Mouse (Mus musculus) embryonic fibroblast, embryonic 13.5 days (primary cell): Measurements from ENCODE around the gene A730049H05Rik. TPM values are rescaled to one million over a fixed set of nuclear protein-coding genes. Genes with fewer than 3 reads are reported as not detected.

Experiments used
- H3K27ac ChIP-seq: 2 replicates; pipeline ENCODE4 v1.5.1; 2012; ENCODE audit warnings: low read length, control low read depth, inconsistent platforms; ENCODE audit not compliant: insufficient read depth
- H3K4me1 ChIP-seq: 2 replicates; pipeline ENCODE4 v1.6.1; 2011; ENCODE audit warnings: low read length; ENCODE audit not compliant: control insufficient read depth, insufficient read depth
- H3K4me3 ChIP-seq: 2 replicates; pipeline ENCODE4 v1.5.1; 2011; ENCODE audit warnings: mild to moderate bottlenecking, control low read depth, low read length; ENCODE audit not compliant: insufficient read depth
- CTCF ChIP-seq: IDR thresholded peaks from 2 replicates; pipeline ENCODE4 v1.5.1; 2011; ENCODE audit warnings: mild to moderate bottlenecking, control low read depth, low read length, moderate library complexity, borderline replicate concordance; ENCODE audit not compliant: insufficient read depth
- POLR2A ChIP-seq: IDR thresholded peaks from 2 replicates; pipeline ENCODE4 v1.6.1; 2011; ENCODE audit warnings: low read depth, mild to moderate bottlenecking, control low read depth, low read length, moderate library complexity
- polyA plus RNA-seq: library from polyadenylated mRNA; stranded (reverse); fragments of >200 nt; gene quantifications from 2 replicates; pipeline ENCODE4 v1.2.4, GENCODE M21; 2011; ENCODE audit warnings: low read depth; ENCODE audit not compliant: missing spikeins, insufficient read length

Gene A730049H05Rik
- polyA plus RNA-seq, 1 experiment: 0.56 TPM

GRCm38 (mm10) chr6:92802421-92802820, 13.9 kb upstream of the A730049H05Rik start:
- Histone ChIP-seq H3K4me1 (no peaks in the 10 kb centered on the region; the same call in 1 of the 2 replicates), H3K4me3 (no peak overlapping the region), H3K27ac (no peak overlapping the region)
- TF ChIP-seq CTCF: no peak

- H3K4me3 ChIP-seq: no peak overlapping the region
- no peak overlapping the region for H3K27ac ChIP-seq
- no peak for TF ChIP-seq POLR2A
- TF ChIP-seq CTCF: no peak
- H3K4me1 ChIP-seq: no peaks in the 10 kb centered on the region; the same call in 1 of the 2 replicates
Measured at GRCm38 (mm10) chr6:92803213-92803612, 13.1 kb upstream of the A730049H05Rik start.

DNA sequence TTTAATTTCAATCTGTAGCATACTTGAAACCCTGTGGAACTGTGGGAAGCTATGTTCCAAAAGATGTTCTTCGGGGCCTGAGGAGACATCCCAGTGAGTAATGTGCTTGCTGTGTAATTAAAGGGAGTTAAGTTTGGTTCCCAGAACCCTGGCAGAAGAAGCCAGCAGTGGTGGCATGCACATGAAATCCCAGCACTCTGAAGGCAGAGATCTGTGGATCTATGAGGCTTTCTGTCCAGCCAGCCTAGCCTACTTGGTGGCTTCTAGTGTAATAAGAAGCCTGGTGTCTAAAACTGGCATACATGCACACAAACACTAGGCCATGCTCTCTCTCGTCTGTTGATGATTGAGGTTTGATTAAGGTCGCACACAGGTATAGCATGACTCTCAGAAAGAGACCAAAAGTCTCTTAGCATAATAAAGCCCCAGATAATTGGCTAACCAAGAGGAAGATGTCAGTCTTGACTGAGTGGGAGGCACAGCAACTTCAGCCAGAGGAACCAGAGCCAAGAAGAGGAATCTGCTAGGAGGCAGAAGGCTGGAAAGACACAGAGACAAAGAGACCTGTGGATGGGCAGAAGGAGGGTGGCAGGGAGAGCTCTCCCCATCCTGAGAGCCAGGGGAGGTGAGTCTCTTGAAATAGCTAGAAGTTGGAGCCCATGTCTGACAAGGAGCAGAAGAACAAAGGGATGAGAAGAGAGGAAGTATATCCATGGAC, 11.9 kb upstream of the A730049H05Rik start:
- no peak overlapping the region for H3K27ac ChIP-seq

DNA sequence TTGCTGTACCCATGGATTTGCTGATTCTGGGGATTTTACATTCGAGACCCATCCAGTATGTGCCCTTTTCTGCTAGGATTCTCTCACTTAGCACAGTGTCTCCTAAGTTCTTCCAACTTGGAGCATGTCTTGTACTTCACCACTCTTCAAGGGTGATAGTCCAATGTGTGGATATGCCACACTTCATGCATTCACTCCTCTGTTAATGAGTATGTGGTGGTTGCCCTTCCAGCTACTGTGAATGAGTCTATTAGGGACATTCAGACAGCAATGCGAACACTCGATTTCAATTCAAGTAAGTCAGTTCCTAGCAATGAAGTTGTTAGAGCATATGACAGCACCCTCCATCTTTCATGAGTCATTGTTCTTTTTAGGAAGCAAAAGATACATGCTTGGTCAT, 6.5 kb upstream of the A730049H05Rik start:
- TF ChIP-seq CTCF: no peak
- TF ChIP-seq POLR2A: no peak
- no peak overlapping the region for H3K27ac ChIP-seq
- no peaks in the 10 kb centered on the region for H3K4me1 ChIP-seq
- no peak overlapping the region for H3K4me3 ChIP-seq

More for the DNA sequence above, 11.9 kb upstream of the A730049H05Rik start:
- Histone ChIP-seq H3K4me3 (no peak overlapping the region), H3K4me1 (no peaks in the 10 kb centered on the region; the same call in 1 of the 2 replicates)
- no peak for TF ChIP-seq POLR2A
- no peak for TF ChIP-seq CTCF

DNA sequence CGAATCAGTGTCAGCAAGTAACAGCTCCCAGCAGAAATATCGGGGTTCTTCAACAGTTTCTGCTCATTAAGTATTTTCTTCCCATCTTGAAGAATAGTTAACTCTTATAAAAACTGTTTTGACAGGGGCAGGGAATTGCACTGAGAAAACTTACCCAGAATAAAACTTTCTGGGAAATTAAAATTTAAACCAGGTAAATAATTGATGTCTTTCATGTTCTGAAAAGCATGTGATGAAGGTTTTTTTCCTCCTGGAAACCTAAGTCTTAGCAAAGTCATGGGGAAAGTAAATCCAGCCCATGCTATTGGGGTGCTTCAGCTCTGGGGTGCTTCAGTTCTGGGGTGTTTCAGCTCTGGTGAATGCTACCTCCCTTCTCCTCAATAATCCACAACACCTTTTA, 5.7 kb upstream of the A730049H05Rik start:
- H3K4me1 ChIP-seq: no peaks in the 10 kb centered on the region
- TF ChIP-seq POLR2A (no peak), CTCF (no peak)
- H3K4me3 ChIP-seq: no peak overlapping the region
- no peak overlapping the region for H3K27ac ChIP-seq

DNA sequence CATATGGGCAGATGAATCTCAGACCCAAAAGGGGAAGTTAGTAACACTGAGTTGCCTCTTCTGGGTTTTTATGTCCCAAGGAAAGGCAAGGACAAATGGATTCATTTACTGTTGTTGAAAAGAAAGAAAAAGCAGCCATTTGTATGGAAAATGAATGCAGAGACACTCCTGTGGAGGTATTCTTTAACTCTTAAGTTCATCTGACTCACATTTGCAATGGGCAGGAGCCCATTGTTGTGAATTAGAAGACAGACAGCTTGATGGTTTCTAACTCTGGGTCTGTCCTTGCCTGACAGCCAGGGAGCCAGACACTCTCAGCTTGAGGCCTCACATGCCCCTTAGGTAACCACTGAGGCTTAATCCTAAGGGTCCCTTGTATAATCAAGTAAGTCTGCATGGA, 4.7 kb upstream of the A730049H05Rik start:
- Histone ChIP-seq H3K4me3 (no peak overlapping the region), H3K27ac (no peak overlapping the region), H3K4me1 (no peaks in the 10 kb centered on the region)
- TF ChIP-seq CTCF (no peak), POLR2A (no peak)

DNA sequence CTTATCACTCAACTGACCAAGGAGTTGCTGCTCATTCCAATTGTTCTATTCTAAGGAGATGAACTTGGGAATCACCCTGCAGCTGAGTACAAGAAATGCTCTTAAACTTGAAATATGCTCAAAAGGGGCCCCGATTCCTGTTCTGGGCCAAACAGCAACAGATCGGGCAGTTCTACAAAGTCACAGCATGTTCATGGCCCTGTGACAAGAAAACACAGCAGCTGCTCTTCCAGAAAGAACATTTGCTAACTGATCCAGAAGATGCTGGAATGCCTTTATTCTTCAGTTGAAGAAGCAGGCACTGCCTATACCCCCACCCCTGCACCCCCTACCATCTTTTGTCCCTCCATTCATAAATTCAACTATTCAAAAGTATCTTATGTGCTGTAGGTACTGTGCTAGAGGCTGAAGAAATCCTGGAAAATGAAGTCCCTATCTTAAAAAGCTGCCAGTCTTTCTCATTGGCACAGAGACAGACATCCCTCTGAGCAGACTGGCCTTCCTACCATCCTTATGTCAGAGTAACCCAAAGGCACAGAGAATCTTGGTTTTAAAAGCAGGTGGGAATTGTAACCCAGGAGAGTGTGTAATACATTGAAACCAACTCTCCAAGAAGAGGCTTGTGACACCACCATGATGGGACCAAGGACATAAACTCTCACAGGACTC, 3.4 kb upstream of the A730049H05Rik start:
- H3K4me1 ChIP-seq: no peaks in the 10 kb centered on the region
- no peak overlapping the region for H3K27ac ChIP-seq
- no peak overlapping the region for H3K4me3 ChIP-seq
- TF ChIP-seq POLR2A (no peak), CTCF (no peak)

DNA sequence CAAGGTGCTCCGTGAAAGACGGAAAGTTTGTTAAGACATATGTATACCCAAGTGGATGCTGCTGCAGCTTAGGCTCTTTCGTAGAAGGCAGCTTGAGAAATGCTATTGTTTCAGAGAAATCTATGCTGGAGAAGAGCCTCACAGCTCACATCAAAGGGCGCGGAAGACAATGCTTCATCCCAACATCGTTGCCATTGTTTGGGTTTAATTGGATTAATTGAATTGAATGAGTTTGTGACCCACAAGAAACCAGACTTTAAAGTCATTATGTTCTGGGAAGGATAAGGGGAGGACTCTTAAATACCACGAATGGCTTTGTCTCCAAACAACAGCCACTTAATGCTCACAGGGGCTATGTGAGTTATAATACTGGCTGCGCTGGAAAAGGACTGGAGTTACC, 1.4 kb downstream of the A730049H05Rik start:
- Histone ChIP-seq H3K4me1 (peaks cover 3% of the 10 kb centered on the region; the same call in 1 of the 2 replicates), H3K4me3 (no peak overlapping the region), H3K27ac (no peak overlapping the region)
- no peak for TF ChIP-seq CTCF
- no peak for TF ChIP-seq POLR2A

GRCm38 (mm10) chr6:92821606-92822005, 5.3 kb downstream of the A730049H05Rik start:
- Histone ChIP-seq H3K4me1 (peaks cover 3% of the 10 kb centered on the region; the same call in 1 of the 2 replicates), H3K27ac (no peak overlapping the region), H3K4me3 (no peak overlapping the region)
- TF ChIP-seq CTCF (no peak), POLR2A (no peak)

DNA sequence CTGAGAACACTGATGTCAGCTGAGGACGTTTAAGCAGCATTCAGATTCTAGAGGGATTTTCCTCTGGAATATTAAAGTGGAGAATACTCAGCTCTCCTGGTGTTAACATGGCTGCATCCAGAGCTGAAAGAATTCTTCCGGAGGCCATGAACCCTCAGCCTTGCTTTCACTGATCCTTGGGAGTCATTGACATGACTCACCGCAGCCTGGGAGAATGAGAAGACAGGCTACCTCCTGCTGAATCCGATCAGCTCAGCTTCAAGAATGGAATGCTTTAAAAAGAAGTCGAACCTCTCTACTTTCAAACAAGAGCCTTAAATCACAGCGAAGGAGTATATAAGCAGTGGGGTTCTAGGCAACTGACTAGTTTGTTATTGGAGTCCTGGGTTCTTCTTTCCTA, 5.7 kb downstream of the A730049H05Rik start:
- H3K4me1 ChIP-seq: peaks cover 5% of the 10 kb centered on the region; the same call in 1 of the 2 replicates
- H3K27ac ChIP-seq: no peak overlapping the region
- no peak for TF ChIP-seq POLR2A
- no peak for TF ChIP-seq CTCF
- no peak overlapping the region for H3K4me3 ChIP-seq
